Mouse (Mus musculus): ENCODE measurements around the gene Ankrd63.

Ankrd63 gene

DNA sequence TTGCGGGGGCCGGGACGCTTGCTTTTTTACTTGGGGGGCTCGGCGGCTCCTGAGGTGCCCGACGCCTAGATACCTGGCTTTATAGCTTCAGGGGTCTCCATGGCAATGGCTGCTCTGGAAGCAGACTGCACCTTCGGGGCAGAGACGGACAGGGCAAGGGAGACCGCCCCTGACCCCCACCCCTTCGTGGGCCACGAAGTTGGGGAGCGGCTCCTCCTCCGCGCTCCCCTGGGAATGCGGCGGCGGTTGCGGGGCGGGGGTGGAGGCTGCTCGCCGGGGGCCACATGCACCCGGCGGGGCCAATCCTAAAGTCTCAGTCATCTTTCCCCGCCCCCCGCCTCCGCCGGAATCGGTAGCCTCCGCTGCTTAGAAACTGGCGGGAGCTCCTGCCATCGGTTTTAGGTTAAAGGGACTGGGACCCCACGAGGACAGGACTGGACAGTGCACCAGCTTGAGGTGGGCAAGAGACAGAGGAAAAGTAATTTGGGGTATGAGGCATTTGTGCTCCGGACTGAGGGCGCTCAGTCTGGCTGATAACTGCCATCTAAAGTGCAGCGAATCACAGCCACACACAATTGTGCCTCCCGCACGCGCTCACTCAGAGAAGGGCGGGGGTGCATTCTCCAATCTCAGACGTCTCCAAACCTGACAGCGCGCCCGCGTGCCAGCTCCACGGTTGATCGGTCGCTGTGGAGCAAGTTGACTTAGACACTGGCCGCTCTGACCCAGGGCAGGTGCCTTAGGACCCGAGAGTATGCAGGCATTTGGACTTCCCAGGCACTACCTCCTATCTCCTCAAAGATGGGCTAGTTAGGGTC lies at the start of gene Ankrd63:
TSS of gene Ankrd63 (minus strand) at position 51 of the 818 bp plus-strand sequence.
- in situ Hi-C loops (cut with MboI; ENCODE audit: low pct_unique_long_range_greater_than_20kb in 1 of 2, low sequenced_read_pairs in 2 of 2, unreplicated experiment in 1 of 2): no loop called here

DNA sequence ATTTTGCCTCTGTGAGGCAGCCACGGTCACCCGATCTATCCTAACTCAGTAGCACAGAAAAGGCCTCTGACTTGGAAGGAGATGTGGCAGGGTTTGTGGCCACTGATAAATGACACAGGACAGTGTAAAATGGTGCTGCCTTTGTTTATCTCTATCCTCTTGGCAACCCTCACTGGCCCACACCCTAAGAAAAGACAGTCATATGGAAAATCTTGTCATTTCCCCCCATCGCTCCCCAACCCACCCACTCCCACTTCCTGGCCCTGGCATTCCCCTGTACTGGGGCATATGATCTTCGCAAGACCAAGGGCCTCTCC lies 49.0 kb upstream of the Ankrd63 start:
- in situ Hi-C loops (cut with MboI; ENCODE audit: low pct_unique_long_range_greater_than_20kb in 1 of 2, low sequenced_read_pairs in 2 of 2, unreplicated experiment in 1 of 2): no loop called here

DNA sequence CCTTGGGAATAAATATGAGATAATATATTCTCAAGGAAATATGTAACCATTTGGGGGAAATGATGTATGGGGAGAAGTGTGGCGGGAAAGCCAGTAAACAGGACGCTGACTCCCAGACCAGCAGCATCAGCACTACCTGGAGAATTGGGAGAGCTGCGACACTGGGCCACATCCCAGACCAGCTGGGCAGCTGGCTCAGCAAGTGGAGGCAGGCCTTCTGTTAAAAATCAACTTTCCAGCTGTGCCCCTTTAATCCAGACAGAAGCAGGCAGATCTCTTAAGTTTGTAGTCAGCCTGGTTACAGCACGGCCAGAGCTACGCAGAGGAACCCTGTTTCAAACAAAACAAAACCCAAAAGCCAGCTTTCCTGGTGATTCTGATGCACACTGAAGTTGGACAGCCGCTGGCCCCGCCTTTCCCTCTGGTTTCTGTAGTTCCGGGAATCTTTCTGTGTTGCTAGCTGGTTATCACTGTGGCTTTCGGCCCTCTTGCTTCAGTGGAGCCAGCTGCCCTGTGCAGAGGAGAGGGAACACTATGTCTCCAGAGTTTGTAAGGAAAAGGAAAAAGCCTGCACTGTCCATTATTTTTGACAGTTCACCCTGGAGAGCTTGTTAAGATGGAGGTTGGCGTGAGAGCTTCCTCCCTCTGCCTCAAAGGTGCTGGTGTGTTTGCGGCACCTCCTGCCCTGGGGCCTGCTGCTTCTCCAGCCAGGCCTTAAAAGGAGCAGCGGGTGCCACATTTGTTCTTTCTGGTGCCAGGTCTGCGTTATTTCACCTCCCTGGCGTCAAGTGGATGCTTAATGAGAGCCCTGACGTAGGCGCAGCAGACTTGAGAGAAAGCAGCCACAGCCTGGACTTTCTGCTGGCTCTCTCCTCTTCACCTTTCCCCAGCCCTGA lies 48.4 kb upstream of the Ankrd63 start:
- in situ Hi-C loops (cut with MboI; ENCODE audit: low pct_unique_long_range_greater_than_20kb in 1 of 2, low sequenced_read_pairs in 2 of 2, unreplicated experiment in 1 of 2): no loop called here

DNA sequence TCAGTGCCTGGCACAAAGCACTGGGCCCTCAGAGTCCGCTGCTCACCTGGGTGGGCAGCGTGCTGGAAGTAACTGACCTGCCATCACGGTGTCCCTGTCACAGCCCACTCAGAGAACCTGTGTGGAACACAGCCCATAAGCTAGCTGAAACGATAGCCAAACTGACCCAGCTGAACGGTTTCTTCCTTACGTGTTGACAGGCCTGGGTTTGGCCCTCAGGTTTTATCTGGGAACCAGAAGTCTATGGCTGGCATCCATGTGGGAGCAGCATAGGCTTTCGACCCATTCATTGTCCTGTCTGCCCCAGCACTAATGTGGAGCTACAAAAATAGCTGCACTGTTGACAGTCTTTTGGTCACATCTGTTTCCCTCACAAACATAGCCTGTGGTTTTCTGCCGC lies 46.7 kb upstream of the Ankrd63 start:
- in situ Hi-C loops (cut with MboI; ENCODE audit: low pct_unique_long_range_greater_than_20kb in 1 of 2, low sequenced_read_pairs in 2 of 2, unreplicated experiment in 1 of 2): no loop called here

DNA sequence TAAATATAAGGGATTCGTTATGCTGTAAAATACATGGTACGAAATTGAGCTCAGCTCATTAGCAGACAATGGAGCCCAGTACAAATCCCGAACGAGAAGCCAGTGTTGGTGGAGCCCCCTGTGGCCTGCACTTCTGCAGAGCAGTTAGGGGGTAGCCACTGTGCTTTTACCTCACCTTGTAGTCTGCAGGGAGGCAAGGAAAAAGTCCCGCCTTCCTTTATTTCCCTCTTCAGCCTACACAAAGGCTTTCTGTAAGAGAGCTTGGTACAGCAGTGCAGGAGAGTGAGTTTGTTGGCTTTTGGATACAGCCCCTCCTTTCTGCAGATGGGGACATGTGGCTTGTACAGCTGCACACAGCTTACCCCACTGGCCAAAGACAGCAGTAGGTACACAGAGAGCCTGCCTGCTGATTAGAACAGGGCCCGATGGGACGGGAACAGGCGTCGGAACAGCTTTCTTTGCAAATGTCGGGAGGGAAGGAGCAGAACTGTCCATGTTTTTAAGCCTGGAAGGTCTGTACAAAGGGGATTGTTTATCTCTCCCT lies 45.6 kb upstream of the Ankrd63 start:
- in situ Hi-C loops (cut with MboI; ENCODE audit: low pct_unique_long_range_greater_than_20kb in 1 of 2, low sequenced_read_pairs in 2 of 2, unreplicated experiment in 1 of 2): no loop called here

DNA sequence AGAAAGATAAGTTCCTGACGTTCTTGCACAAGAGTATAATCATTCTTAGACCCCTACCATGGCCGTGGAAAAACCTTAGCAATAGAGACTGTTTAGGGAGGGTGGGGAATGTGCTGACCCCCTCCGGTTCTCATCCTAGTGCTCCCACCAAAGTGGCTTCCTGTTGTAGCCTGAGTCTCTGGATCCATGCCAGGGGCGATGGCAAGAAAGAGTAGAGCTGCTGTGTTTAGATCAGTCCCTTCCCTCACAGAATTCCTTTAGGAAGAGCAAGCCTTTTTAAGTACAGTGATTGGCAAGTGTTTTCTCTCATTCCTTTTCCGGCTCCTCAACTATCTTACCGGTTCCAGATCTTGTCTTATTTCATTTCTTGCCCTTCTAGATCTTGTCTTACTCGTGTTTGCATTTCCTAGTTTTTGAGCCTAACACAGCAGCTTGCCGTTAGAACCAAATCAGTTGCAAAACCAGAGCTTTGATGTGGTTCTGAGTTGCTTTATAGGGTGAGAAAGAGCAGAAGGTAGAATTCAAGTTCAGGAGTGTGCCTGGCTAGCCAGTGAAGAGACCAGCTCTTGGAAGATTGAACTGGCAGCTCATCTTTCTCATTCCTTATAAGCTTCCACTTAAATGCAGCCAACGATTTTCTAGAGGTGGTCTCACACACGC lies 43.7 kb upstream of the Ankrd63 start:
- in situ Hi-C loops (cut with MboI; ENCODE audit: low pct_unique_long_range_greater_than_20kb in 1 of 2, low sequenced_read_pairs in 2 of 2, unreplicated experiment in 1 of 2): no loop called here

DNA sequence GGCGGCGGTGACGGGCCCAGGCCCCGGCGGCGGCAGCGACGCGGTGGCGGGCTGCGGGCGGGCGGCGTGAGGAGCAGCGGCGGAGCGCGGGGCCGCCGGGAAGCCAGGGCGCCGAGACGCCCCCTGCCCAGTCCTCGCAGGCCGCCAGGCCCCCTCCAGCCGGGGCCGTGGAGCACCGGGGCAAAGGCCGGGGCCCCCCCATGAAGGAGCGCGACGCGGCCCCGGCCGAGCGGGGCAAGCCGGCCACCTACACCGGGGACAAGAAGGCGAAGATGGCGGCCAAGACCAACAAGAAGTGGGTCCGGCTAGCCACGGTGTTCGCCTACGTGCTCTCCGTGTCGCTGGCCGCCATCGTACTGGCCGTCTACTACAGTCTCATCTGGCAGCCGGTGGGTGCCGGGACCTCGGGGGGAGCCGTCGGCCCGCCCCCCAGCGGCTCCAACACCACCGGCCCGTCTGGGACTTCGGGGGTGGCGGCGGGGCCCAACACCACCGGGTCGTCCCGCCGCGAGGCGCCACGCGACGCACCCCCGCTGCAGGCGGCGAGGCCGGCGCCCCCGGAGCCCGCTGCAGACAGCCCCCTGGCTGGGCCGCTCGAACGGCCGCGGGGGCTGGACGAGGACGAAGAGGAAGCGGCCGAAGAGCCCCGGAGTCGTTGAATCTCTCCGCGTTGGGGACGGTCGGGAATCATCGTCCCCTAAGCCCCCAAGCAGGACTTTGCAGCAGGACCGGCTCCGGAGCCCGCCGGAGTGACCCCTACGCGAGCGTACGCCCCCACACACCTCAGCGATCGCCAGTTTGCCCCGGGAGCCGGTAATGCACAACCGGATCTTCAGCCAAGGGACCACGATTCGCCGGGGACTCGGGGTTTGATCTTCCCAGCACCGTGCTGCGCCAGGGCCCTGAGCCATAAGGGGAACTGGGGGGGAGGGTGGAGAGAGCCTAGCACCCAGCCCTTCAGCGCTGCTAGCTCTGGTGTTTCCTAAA lies 42.4 kb upstream of the Ankrd63 start:
- in situ Hi-C loops (cut with MboI; ENCODE audit: low pct_unique_long_range_greater_than_20kb in 1 of 2, low sequenced_read_pairs in 2 of 2, unreplicated experiment in 1 of 2): no loop called here

DNA sequence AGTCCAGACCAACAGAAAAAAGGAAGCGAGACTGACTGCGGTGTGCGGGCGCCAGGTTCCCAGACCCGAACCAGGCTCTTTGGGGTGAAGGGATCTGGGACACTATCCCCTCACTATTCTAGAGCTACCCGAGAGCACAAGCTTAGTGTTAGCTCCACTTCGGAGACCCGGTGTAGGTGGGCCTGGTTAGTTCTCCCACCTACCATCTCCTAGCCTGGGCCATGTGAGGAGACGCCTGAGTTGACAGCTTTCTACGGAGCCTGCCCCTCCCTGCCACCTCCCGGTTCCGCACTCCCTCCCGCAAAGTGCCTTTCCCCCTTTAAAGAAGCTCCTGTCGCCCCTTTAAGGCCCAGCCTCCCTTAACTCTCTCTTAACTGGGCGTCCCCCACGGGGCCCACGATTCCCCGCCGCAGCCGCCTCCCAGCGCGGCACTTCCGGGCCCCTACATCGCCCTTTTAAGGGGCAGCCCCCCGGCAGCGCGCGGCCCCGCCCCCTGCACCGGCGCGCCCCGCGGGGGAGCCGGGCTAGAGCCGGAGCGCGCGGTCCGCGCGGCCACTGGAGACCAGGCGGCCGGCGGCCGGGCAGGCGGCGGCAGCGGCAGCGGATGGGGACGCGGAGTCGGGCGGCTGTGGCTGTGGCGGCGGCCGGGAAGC lies 41.6 kb upstream of the Ankrd63 start, which contains the start of gene Inafm2:
TSS of gene Inafm2 (plus strand) at position 527 of the 653 bp plus-strand sequence.
- in situ Hi-C loops (cut with MboI; ENCODE audit: low pct_unique_long_range_greater_than_20kb in 1 of 2, low sequenced_read_pairs in 2 of 2, unreplicated experiment in 1 of 2): no loop called here

DNA sequence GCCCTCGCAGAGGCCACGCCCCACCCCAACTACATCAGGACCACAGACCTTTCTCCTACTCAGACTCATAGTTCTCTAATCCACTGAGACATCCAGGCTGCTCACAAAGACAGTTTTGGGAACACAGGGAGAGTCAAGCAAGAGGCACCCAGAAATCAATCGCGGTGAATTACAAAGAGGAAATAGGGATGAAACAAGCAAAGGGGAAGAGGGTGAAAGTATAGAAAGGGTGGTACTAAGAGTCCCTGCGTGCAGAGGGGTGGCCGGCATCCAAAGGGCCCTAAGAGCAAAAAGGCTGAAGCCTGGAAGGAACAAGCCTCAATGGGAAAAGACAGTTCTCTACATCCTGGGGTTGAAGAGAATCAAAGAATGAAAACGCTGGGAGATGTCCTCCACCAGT lies 40.9 kb upstream of the Ankrd63 start:
- in situ Hi-C loops (cut with MboI; ENCODE audit: low pct_unique_long_range_greater_than_20kb in 1 of 2, low sequenced_read_pairs in 2 of 2, unreplicated experiment in 1 of 2): no loop called here

DNA sequence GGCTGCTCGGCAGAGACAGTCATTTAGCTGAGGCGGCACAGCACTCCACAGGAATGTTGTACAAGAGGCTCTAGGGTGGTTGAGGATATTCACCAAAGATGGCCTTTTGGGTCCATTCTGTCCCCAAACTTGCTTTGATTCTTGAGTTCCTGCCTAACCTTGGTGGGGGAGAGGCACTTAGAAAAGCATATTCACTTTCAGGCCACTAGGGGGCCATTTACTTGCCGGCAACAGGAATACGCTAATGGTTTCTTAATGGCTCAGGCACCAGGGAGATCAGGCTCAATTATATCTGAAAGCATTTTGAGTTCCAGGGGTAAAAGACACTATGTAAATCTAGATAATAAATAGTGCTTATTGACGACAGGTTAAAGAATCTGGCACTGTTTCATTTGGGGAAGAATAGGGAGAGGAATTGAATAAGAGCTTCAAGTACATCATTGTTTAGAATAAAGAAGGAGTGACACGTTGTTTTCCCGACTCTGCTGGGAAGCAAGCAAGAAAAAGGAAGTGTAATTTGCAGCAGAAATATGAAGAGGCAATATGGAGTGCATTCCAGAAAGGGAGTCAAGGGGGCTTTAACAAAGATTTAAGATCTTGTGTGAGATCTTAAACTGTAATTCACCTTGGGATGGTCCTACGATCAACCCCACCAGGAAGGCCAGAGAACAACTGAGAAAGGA lies 39.6 kb upstream of the Ankrd63 start:
- in situ Hi-C loops (cut with MboI; ENCODE audit: low pct_unique_long_range_greater_than_20kb in 1 of 2, low sequenced_read_pairs in 2 of 2, unreplicated experiment in 1 of 2): no loop called here

DNA sequence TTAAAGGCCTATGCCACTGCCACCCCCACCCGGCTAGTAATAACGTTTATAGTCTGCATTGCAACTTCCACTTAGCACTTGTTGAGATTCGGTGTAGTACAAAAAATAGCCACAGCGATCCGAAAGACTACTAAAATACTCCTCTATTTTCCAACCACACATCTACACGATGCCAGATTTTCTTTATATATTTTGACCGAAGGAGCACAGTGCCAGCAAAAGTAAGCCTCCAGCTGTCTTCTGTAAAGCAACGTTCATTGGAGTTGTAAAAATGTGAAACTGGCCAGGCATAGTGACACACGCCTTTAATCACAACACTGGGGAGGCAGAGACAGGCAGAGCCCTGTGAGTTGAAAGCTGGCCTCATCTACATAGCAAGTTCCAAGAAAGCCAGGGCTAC lies 37.4 kb upstream of the Ankrd63 start:
- in situ Hi-C loops (cut with MboI; ENCODE audit: low pct_unique_long_range_greater_than_20kb in 1 of 2, low sequenced_read_pairs in 2 of 2, unreplicated experiment in 1 of 2): no loop called here

DNA sequence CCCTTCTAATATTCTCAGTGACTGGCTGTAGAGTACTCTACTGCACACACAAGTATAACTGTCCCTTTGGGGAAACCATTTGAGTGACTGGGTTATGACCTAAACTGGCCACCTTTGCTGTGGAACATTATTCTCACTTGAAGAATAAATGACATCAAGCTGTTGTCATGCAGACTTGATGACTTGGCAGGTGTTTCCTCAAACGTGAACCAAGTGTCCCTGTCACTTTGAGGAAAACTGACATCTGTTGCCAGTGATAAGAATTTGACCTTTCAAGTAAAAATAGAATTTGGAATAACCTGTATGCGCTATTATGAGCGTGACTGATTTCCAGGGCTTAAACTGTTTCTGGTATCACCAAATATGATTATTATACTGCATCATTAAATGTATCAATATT lies 36.6 kb upstream of the Ankrd63 start:
- in situ Hi-C loops (cut with MboI; ENCODE audit: low pct_unique_long_range_greater_than_20kb in 1 of 2, low sequenced_read_pairs in 2 of 2, unreplicated experiment in 1 of 2): no loop called here

DNA sequence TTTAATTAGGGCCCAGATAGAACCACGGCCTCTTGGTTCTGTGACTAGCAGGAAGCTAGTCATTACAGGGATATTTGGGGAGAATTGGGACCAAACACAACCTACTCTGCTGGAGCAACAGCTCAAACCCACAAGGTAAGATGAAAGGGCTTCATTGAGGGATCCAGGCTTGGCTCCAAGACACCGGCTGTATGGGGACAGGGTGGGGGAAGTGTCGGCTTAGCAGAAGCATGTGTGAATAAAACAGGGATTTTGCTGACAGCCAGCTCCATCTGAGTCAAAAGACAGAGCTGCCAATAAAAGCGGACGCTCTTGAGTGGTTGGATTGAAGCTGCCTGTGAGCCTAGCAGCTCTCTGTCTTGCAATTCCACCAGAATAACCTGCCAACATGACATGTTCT lies 29.6 kb upstream of the Ankrd63 start:
- in situ Hi-C loops (cut with MboI; ENCODE audit: low pct_unique_long_range_greater_than_20kb in 1 of 2, low sequenced_read_pairs in 2 of 2, unreplicated experiment in 1 of 2): no loop called here

DNA sequence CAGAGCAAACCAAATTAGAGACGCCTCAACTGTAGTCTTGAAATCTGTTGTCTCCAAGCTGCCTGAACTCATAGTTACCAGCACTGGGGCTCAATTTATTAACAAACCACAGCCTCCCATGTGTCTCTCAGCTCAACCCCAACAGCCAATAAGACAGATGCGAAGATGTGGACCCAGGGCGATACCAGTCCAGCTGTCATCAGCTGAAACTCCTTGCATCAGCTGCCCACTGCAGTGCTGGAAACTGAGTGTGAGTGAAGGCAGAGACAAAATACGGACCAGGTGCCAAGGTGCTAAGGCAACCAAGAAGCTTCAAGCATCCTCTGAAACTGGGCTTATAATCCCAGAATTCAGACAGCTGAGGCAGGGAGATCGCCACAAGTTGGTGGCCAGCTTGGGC lies 28.2 kb upstream of the Ankrd63 start:
- in situ Hi-C loops (cut with MboI; ENCODE audit: low pct_unique_long_range_greater_than_20kb in 1 of 2, low sequenced_read_pairs in 2 of 2, unreplicated experiment in 1 of 2): no loop called here

DNA sequence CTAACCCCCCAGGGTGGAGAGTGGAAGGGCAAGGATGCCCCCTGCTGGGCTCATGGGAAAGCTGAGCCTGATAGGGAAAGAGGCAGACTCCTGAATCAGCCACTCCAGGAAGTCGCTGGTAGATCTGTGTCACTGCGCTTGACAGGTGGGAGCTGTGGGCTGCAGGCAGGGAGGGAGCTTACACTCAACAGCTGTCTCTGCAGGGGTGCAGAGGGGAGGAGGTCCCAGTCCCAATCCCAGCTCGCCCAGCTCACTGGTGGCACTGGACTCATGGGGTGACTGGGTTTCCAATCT lies 26.8 kb upstream of the Ankrd63 start:
- in situ Hi-C loops (cut with MboI; ENCODE audit: low pct_unique_long_range_greater_than_20kb in 1 of 2, low sequenced_read_pairs in 2 of 2, unreplicated experiment in 1 of 2): no loop called here

DNA sequence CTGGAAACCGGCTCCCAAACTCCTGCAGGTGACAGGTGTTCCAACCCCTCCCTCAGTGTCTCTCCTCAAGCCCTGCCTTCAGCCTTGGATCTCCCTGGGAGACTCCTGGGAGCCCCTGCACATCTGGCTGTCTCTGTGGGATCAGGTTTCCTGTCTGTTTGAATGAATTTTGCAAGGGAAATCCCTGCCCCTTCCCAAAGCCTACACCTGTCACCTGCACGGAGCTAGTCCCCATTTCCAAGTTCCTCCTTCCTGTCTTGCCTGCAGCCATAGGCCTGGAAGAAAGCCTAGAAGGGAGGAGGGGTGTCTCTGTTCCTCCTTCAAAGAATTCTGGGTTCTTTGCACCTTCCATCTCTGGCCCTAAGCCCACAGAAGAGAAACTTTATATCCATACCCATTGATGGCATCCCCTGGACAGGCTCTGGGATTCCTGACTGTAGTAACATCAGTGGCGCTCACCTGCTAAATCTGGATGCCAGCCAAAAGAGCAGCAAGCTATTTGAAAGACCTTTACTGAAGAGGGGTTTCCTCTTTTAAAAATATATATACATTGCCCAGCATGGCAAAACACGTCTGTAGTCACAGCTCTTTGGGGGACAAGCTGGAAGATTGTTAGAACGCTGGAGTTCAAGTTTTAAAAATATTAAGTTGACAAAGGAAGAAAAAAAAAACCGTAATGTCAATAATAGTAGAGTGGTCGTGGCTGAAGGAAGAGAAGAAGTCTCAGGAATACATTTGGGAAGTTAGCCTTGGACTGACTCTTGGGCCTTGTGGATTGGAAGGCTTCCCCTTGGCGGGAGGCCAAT lies 26.3 kb upstream of the Ankrd63 start:
- in situ Hi-C loops (cut with MboI; ENCODE audit: low pct_unique_long_range_greater_than_20kb in 1 of 2, low sequenced_read_pairs in 2 of 2, unreplicated experiment in 1 of 2): no loop called here
